Mouse (Mus musculus) MEL (cell line): ENCODE data around the gene Chd2. TPM values are rescaled to one million over a fixed set of nuclear protein-coding genes. Genes with fewer than 3 reads are reported as not detected.

Experiments
- DNase-seq: peaks from one replicate; pipeline ENCODE4 v3.0.0; 2011; ENCODE audit warnings: low read depth, low spot score
- H3K27ac ChIP-seq: 2 replicates; pipeline ENCODE4 v1.5.1; 2012; ENCODE audit warnings: low read depth, mild to moderate bottlenecking, control low read depth, low read length, moderate library complexity; ENCODE audit not compliant: control insufficient read depth
- H3K27me3 ChIP-seq, 2 experiments: fragments of 150-350 bp in 1 of 2; sonication (generic) in 1 of 2; 2 replicates each; pipeline ENCODE4 v1.6.1; 2012; ENCODE audit warnings: low read length in 2 of 2, mild to moderate bottlenecking in 2 of 2, improper control_type of control experiment in 1 of 2, moderate library complexity in 1 of 2; ENCODE audit not compliant: insufficient read depth in 2 of 2, control insufficient read depth in 1 of 2
- H3K36me3 ChIP-seq, 2 experiments: 2 replicates each; pipeline ENCODE4 v1.6.1; 2012 to 2014; ENCODE audit warnings: low read length in 2 of 2, improper control_type of control experiment in 1 of 2, inconsistent platforms in 1 of 2, mild to moderate bottlenecking in 1 of 2; ENCODE audit not compliant: insufficient read depth in 2 of 2, control insufficient read depth in 1 of 2
- H3K4me1 ChIP-seq, 2 experiments: fragments of 150-350 bp in 1 of 2; sonication (generic) in 1 of 2; 2 replicates each; pipeline ENCODE4 v1.6.1; 2012; ENCODE audit warnings: low read length in 2 of 2, improper control_type of control experiment in 1 of 2, mild to moderate bottlenecking in 1 of 2; ENCODE audit not compliant: insufficient read depth in 2 of 2, control insufficient read depth in 1 of 2
- H3K4me3 ChIP-seq, 2 experiments: fragments of 150-350 bp in 1 of 2; sonication (generic) in 1 of 2; 2 replicates each; pipeline ENCODE4 v1.5.1; 2012; ENCODE audit warnings: low read depth in 2 of 2, low read length in 2 of 2, mild to moderate bottlenecking in 2 of 2, moderate library complexity in 2 of 2, control low read depth in 1 of 2, improper control_type of control experiment in 1 of 2; ENCODE audit not compliant: control insufficient read depth in 1 of 2, insufficient read depth in 1 of 2
- H3K79me2 ChIP-seq: 2 replicates; pipeline ENCODE4 v1.6.1; 2012; ENCODE audit warnings: mild to moderate bottlenecking, low read length, moderate library complexity; ENCODE audit not compliant: control insufficient read depth, poor library complexity, insufficient read depth
- H3K9ac ChIP-seq: 2 replicates; pipeline ENCODE4 v1.6.1; 2012; ENCODE audit warnings: low read depth, mild to moderate bottlenecking, control low read depth, low read length, moderate library complexity; ENCODE audit not compliant: control insufficient read depth, poor library complexity, severe bottlenecking
- H3K9me3 ChIP-seq: fragments of 150-350 bp; sonication (generic); replicated peaks from 2 replicates; pipeline ENCODE4 v1.6.1; 2012; ENCODE audit warnings: mild to moderate bottlenecking, low read length, improper control_type of control experiment, moderate library complexity; ENCODE audit not compliant: insufficient read depth
- E2F4 ChIP-seq: IDR thresholded peaks from 2 replicates; pipeline ENCODE4 v1.6.1; 2011; ENCODE audit warnings: low read depth, low read length, improper control_type of control experiment, borderline replicate concordance
- ELF1 ChIP-seq: IDR thresholded peaks from 2 replicates; pipeline ENCODE4 v1.6.1; 2014; ENCODE audit warnings: low read depth, mild to moderate bottlenecking, inconsistent platforms, low read length, improper control_type of control experiment, moderate library complexity
- ETS1 ChIP-seq: IDR thresholded peaks from 2 replicates; pipeline ENCODE4 v1.6.1; 2012; ENCODE audit warnings: low read depth, mild to moderate bottlenecking, inconsistent platforms, low read length, improper control_type of control experiment, moderate library complexity
- GABPA ChIP-seq: IDR thresholded peaks from 2 replicates; pipeline ENCODE4 v1.6.1; 2012; ENCODE audit warnings: low read depth, mild to moderate bottlenecking, inconsistent platforms, low read length, improper control_type of control experiment, moderate library complexity
- HCFC1 ChIP-seq: IDR thresholded peaks from 2 replicates; pipeline ENCODE4 v1.6.1; 2012; ENCODE audit warnings: low read depth, mild to moderate bottlenecking, inconsistent platforms, low read length, improper control_type of control experiment, moderate library complexity
- KAT2A ChIP-seq: conservative IDR thresholded peaks from 2 replicates; pipeline ENCODE4 v1.6.1; 2012; ENCODE audit warnings: low read depth, low read length, improper control_type of control experiment, inconsistent platforms
- MAFK ChIP-seq: IDR thresholded peaks from 2 replicates; pipeline ENCODE4 v1.6.1; 2011; ENCODE audit warnings: low read depth, mild to moderate bottlenecking, low read length, improper control_type of control experiment, borderline replicate concordance
- MAX ChIP-seq: IDR thresholded peaks from 2 replicates; pipeline ENCODE4 v1.6.1; 2011; ENCODE audit warnings: low read length, improper control_type of control experiment
- MAZ ChIP-seq: IDR thresholded peaks from 2 replicates; pipeline ENCODE4 v1.6.1; 2012; ENCODE audit warnings: low read depth, mild to moderate bottlenecking, inconsistent platforms, low read length, improper control_type of control experiment
- MEF2A ChIP-seq: IDR thresholded peaks from 2 replicates; pipeline ENCODE4 v1.6.1; 2014; ENCODE audit warnings: low read depth, mild to moderate bottlenecking, inconsistent platforms, low read length, improper control_type of control experiment; ENCODE audit not compliant: poor library complexity, insufficient replicate concordance, severe bottlenecking; ENCODE audit errors: extremely low read depth
- MYB ChIP-seq: IDR thresholded peaks from 2 replicates; pipeline ENCODE4 v1.6.1; 2011; ENCODE audit warnings: mild to moderate bottlenecking, low read depth, low read length, improper control_type of control experiment
- MYC ChIP-seq: IDR thresholded peaks from 2 replicates; pipeline ENCODE4 v1.6.1; 2011; ENCODE audit warnings: low read depth, mild to moderate bottlenecking, low read length, improper control_type of control experiment, moderate library complexity
- NELFE ChIP-seq: IDR thresholded peaks from 2 replicates; pipeline ENCODE4 v1.6.1; 2011; ENCODE audit warnings: low read depth, low read length, improper control_type of control experiment
- NRF1 ChIP-seq: IDR thresholded peaks from 2 replicates; pipeline ENCODE4 v1.6.1; 2014; ENCODE audit warnings: low read depth, mild to moderate bottlenecking, inconsistent platforms, low read length, improper control_type of control experiment, moderate library complexity; ENCODE audit not compliant: poor library complexity, insufficient read depth, severe bottlenecking
- POLR2AphosphoS2 ChIP-seq: IDR thresholded peaks from 2 replicates; pipeline ENCODE4 v1.6.1; 2011; ENCODE audit warnings: low read length, improper control_type of control experiment
- POLR2AphosphoS5 ChIP-seq: IDR thresholded peaks from 2 replicates; pipeline ENCODE4 v1.6.1; 2012; ENCODE audit warnings: low read depth, borderline replicate concordance, mild to moderate bottlenecking, inconsistent platforms, low read length, moderate library complexity, mixed read lengths
- RCOR1 ChIP-seq: IDR thresholded peaks from 2 replicates; pipeline ENCODE4 v1.6.1; 2012; ENCODE audit warnings: low read depth, mild to moderate bottlenecking, inconsistent platforms, low read length, improper control_type of control experiment
- SIN3A ChIP-seq: IDR thresholded peaks from 2 replicates; pipeline ENCODE4 v1.6.1; 2012; ENCODE audit warnings: low read length, improper control_type of control experiment, inconsistent platforms
- SMC3 ChIP-seq: IDR thresholded peaks from 2 replicates; pipeline ENCODE4 v1.6.1; 2011; ENCODE audit warnings: low read depth, low read length, improper control_type of control experiment
- TAL1 ChIP-seq: IDR thresholded peaks from 2 replicates; pipeline ENCODE4 v1.6.1; 2012; ENCODE audit warnings: mild to moderate bottlenecking, inconsistent platforms, low read length, moderate library complexity, mixed read lengths
- TBP ChIP-seq: IDR thresholded peaks from 2 replicates; pipeline ENCODE4 v1.8.0; 2011; ENCODE audit warnings: low read depth, low read length, improper control_type of control experiment
- USF2 ChIP-seq, 2 experiments: IDR thresholded peaks; 2 replicates each; pipeline ENCODE4 v1.6.1; 2011 to 2012; ENCODE audit warnings: improper control_type of control experiment in 2 of 2, low read length in 2 of 2, borderline replicate concordance in 1 of 2, inconsistent platforms in 1 of 2, low read depth in 1 of 2, mild to moderate bottlenecking in 1 of 2; ENCODE audit not compliant: insufficient read depth in 1 of 2
- ZC3H11A ChIP-seq: IDR thresholded peaks from 2 replicates; pipeline ENCODE4 v1.6.1; 2012; ENCODE audit warnings: low read depth, mild to moderate bottlenecking, inconsistent platforms, low read length, improper control_type of control experiment
- ZMIZ1 ChIP-seq: IDR thresholded peaks from 2 replicates; pipeline ENCODE4 v1.6.1; 2012; ENCODE audit warnings: low read depth, mild to moderate bottlenecking, inconsistent platforms, low read length, improper control_type of control experiment, moderate library complexity
- polyA plus RNA-seq, 2 experiments: library from polyadenylated mRNA; stranded (reverse) in 1 of 2; unstranded in 1 of 2; fragments of >175 nt in 1 of 2; fragments of >200 nt in 1 of 2; gene quantifications; 2 replicates each; pipeline versions ENCODE4 v1.2.1 to v1.2.4; 2012; ENCODE audit warnings: low replicate concordance in 2 of 2, low read depth in 1 of 2; ENCODE audit not compliant: insufficient read length in 2 of 2, insufficient read depth in 1 of 2, missing spikeins in 1 of 2
- total RNA-seq: library from RNA; depleted of rRNA; stranded (reverse); fragments of 300-350 nt; gene quantifications from 2 replicates; pipeline ENCODE4 v1.2.3, GENCODE M21; 2012

The Chd2 gene
- total and polyA plus RNA-seq, 3 experiments: 9.9 to 275 (median 21.4) TPM

- H3K27me3 ChIP-seq: no peaks in the 10 kb centered on the region
- H3K9ac ChIP-seq: no peak overlapping the region
- H3K9me3 ChIP-seq: no peaks in the 10 kb centered on the region
- no peak for TF ChIP-seq MYC
- TF ChIP-seq HCFC1: no peak
- TF ChIP-seq POLR2AphosphoS2: no peak
- TF ChIP-seq SIN3A: no peak
- TF ChIP-seq ELF1: no peak
- no peak for TF ChIP-seq MAZ
- TF ChIP-seq NELFE: no peak
- no peak for TF ChIP-seq GABPA
- no peak for TF ChIP-seq USF2 (IDR thresholded peaks at IDR 0.05; ENCODE audit: borderline replicate concordance in 1 of 2, insufficient read depth in 1 of 2, low read depth in 1 of 2, low read length in 2 of 2)
- no peak for TF ChIP-seq KAT2A
- no peak for TF ChIP-seq ZMIZ1
- no peak for TF ChIP-seq NRF1
- TF ChIP-seq MAFK: no peak
- no peak for TF ChIP-seq RCOR1
- no peak for TF ChIP-seq MYB
- no peaks in the 10 kb centered on the region; a peak in 1 of 4 replicates for H3K36me3 ChIP-seq
- no peak overlapping the region for H3K4me3 ChIP-seq
- peaks cover 0 to 5% of the 10 kb centered on the region in 2 experiments; a peak in 3 of 4 replicates for H3K4me1 ChIP-seq
- no peak overlapping the region for H3K27ac ChIP-seq
- DNase-seq: no peak
- H3K79me2 ChIP-seq: no peaks in the 10 kb centered on the region
Observed at GRCm38 (mm10) chr7:73567754-73568161, 26.1 kb upstream of the Chd2 start.

DNA sequence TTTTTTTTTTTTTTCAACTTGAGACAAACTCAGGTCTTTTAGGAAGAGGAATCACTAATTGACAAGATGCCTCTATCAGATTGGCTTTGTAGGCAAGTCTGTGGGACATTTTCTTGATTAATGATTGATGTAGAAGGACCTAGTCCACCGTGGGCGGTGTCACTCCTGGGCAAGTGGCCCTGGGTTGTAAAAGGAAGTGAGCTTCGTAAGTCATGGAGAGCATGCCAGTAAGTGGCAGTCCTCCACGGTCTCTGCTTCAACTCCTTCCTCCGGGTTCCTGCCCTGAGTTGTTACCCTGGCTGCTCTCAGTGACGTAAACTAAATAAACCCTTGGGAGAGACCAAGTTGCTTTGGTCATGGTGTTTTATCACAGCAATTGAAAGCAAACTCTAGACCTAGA, 22.5 kb upstream of the Chd2 start:
- TF ChIP-seq HCFC1 (no peak), POLR2AphosphoS5 (no peak), ELF1 (no peak), ETS1 (no peak), TBP (no peak), ZC3H11A (no peak), TAL1 (no peak), MEF2A (no peak), MAFK (no peak), E2F4 (no peak), GABPA (no peak), SMC3 (no peak), MAX (no peak), USF2 (IDR thresholded peaks at IDR 0.05; ENCODE audit: borderline replicate concordance in 1 of 2, insufficient read depth in 1 of 2, low read depth in 1 of 2, low read length in 2 of 2) (no peak)
- peaks cover 0 to 24% of the 10 kb centered on the region in 2 experiments; a peak in 2 of 4 replicates for H3K36me3 ChIP-seq
- H3K4me1 ChIP-seq: peaks cover 9 to 20% of the 10 kb centered on the region in 2 experiments
- H3K27me3 ChIP-seq: no peaks in the 10 kb centered on the region
- H3K27ac ChIP-seq: no peak overlapping the region
- H3K9me3 ChIP-seq: no peaks in the 10 kb centered on the region
- DNase-seq: no peak
- H3K9ac ChIP-seq: no peak overlapping the region
- 0 out of 2 replicates have a peak, but pooled peaks cover 2% of the 10 kb centered on the region for H3K79me2 ChIP-seq
- H3K4me3 ChIP-seq: no peak overlapping the region
